Mouse (Mus musculus) kidney, postnatal 4 days (tissue): ENCODE measurements at regions not wholly inside any gene's neighbourhood (a gene's known extent, or its start where the extent isn't known, plus 50 kb on each side); places are given as distances from the start of the nearest gene placed in this dataset.
A peak's percentile ranks its signal among the peaks of the same experiment; 100 is the strongest.

Source experiments
- DNase-seq, 2 experiments: peaks; one replicate each; pipeline ENCODE4 v3.0.0; 2021; ENCODE audit warnings: mixed read lengths in 2 of 2

- DNase-seq: no peak
Observed at GRCm38 (mm10) chr14:114869233-114869632, 222.8 kb upstream of the Gpc5 start.

- DNase-seq: no peak
Observed at GRCm38 (mm10) chr14:114875101-114875500, 216.9 kb upstream of the Gpc5 start.

- no peak for DNase-seq
Observed at GRCm38 (mm10) chr14:114876427-114876826, 215.6 kb upstream of the Gpc5 start.

GRCm38 (mm10) chr14:114877477-114877876, 214.5 kb upstream of the Gpc5 start:
- DNase-seq: no peak

GRCm38 (mm10) chr14:114880291-114880690, 211.7 kb upstream of the Gpc5 start:
- no peak for DNase-seq

GRCm38 (mm10) chr14:114904109-114904508, 187.9 kb upstream of the Gpc5 start:
- no peak for DNase-seq

- DNase-seq: no peak
Observed at GRCm38 (mm10) chr14:114912271-114912670, 179.7 kb upstream of the Gpc5 start.

- peak; percentile 17 to 27 for DNase-seq
Observed at GRCm38 (mm10) chr14:114913238-114913637, 178.8 kb upstream of the Gpc5 start.

GRCm38 (mm10) chr14:114945744-114946143, 146.3 kb upstream of the Gpc5 start:
- DNase-seq: no peak

GRCm38 (mm10) chr14:114946321-114946720, 145.7 kb upstream of the Gpc5 start:
- DNase-seq: no peak

- DNase-seq: peak; percentile 21 to 44
Observed at GRCm38 (mm10) chr14:114948341-114949155, 143.5 kb upstream of the Gpc5 start.

- peak in 1 of 2 experiments; percentile 3 for DNase-seq
Observed at GRCm38 (mm10) chr14:114949156-114949496, 142.9 kb upstream of the Gpc5 start.

- DNase-seq: peak; percentile 3 to 4
Observed at GRCm38 (mm10) chr14:114952280-114952679, 139.7 kb upstream of the Gpc5 start.

- peak; percentile 6 to 7 for DNase-seq
Observed at GRCm38 (mm10) chr14:114953070-114953665, 138.8 kb upstream of the Gpc5 start.

- no peak for DNase-seq
Observed at GRCm38 (mm10) chr14:114954287-114954686, 137.7 kb upstream of the Gpc5 start.

GRCm38 (mm10) chr14:114955572-114955971, 136.4 kb upstream of the Gpc5 start:
- DNase-seq: peak; percentile 5 to 21

GRCm38 (mm10) chr14:114960273-114960672, 131.7 kb upstream of the Gpc5 start:
- no peak for DNase-seq

GRCm38 (mm10) chr14:114965941-114966340, 126.1 kb upstream of the Gpc5 start:
- no peak for DNase-seq

GRCm38 (mm10) chr14:114969020-114969419, 123.0 kb upstream of the Gpc5 start:
- DNase-seq: no peak

GRCm38 (mm10) chr14:114981120-114981519, 110.9 kb upstream of the Gpc5 start:
- DNase-seq: no peak

GRCm38 (mm10) chr14:115003223-115003622, 88.8 kb upstream of the Gpc5 start:
- DNase-seq: no peak

- no peak for DNase-seq
Observed at GRCm38 (mm10) chr14:115004733-115005405, 87.1 kb upstream of the Gpc5 start.

- DNase-seq: no peak
Observed at GRCm38 (mm10) chr14:115010877-115011276, 81.1 kb upstream of the Gpc5 start.

GRCm38 (mm10) chr14:115015299-115015698, 76.7 kb upstream of the Gpc5 start:
- DNase-seq: no peak
